Mouse (Mus musculus) Muller cell, postnatal 12 days (primary cell): ENCODE measurements around the gene 1810043G02Rik.
"Not testable (repeated sequence)": the region's sequence is repeated elsewhere in the genome, so short reads cannot be mapped to it uniquely, and the experiment has no call there.

Experiments
- DNase-seq: peaks from one replicate; pipeline ENCODE4 v3.0.0-alpha.2; 2015; ENCODE audit errors: inconsistent ontology term

The 1810043G02Rik gene

DNA sequence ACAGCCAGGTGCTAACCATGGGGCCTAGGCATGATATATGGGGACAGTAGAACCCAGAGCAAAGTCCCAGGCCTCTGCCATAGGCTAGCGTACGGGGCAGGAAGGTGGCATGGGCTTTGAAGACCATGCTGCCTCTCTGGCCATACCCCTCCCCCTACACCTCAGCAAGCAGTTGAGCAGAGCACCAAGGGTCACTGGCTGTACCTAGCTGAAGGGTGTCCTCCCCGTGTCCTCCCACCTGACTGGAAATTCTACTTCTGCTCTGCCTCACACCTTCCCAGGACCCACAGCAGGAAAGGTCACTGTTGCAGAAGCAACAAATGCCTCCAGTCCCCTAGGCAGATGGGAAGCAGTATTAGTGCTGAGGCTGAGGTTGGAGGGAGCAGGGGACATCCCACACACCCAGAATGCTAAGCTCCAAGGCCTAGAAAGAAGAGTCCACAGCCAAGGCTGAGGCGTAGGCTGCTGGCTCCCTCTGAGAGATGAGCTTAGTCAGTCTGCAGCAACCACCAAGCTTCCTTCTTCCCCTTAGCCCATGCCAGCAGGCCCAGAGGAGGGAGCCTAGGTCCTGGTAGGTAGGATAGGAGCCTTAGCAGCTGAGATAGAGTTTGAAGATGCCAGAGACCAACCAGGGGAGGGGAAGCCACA, 27.6 kb downstream of the 1810043G02Rik start:
- DNase-seq = no peak

DNA sequence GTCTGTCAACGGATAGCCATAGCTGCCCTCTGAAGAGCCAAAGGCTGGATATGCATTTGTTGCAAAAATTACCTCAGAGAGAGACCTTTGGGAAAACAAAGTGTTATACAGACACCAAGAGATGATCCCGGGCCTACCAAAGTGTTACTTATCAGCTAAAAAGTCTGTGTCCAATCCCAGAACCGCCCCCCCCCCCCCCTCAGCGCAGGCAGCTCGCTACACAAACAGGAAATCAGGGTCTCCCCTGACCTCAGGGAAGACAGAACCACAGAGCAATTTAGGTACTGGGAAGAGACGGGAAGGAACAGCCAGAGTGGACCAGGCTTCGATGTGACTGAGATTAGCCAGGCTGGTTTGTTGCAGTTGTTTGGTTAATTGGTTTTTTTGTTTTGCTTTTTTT, 28.9 kb downstream of the 1810043G02Rik start:
- DNase-seq = no peak

DNA sequence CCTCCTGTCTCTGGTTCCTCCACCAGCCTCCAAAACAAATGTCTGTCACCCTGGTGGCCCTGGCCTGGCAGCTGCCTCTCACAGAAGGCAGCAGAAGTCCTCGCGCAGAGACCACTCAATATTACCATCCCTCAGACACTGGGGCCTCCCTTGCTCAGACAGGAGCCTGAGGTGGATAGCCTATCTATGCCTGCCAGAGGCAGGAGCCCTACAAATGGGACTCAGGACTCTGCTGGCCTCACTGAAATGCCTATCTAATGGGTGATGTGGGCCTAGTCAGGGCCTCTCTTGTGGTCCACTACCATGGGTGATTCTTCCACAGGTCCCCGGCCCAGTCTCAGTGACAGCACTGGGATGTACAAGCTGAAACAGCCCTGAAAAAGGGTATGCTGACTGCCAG, 29.8 kb downstream of the 1810043G02Rik start:
- DNase-seq = no peak

DNA sequence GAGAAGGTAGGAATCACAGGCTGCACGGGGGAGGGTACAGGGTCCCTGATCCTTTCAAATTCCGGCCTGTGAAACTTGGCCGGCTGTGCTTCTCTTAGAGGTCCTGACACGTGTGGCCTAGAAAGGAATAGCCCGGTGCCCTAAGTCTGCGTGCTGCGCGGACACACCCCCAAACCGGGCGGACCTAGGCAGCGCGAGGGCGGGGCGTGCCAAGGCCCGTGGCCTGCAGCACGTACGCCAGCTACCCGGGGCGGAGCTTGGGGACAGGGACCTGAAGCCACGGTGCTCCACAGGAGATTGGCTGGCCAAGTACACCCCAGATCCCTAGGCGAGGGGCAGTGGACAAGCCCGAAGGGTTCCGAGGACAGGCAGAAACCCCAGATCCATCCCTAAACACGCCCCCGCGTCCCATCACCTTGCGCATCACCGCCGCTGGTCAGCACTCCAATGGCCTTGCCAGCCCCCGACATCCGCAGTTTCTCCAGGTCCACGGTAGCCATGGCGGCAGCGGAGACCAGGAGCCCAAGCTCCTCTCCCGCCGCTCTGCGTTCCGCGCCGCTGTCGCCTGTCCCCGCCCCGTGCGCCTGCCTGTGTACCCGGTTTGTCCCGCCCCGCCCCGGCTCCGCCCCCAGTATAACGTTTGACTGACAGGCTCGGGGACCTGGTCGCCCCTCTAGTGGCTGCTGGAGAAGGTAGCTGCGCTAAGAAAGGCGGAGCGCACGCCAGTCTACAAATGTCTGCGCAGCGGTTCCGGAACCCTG, 31.0 kb downstream of the 1810043G02Rik start:
- peak; percentile 98 for DNase-seq

DNA sequence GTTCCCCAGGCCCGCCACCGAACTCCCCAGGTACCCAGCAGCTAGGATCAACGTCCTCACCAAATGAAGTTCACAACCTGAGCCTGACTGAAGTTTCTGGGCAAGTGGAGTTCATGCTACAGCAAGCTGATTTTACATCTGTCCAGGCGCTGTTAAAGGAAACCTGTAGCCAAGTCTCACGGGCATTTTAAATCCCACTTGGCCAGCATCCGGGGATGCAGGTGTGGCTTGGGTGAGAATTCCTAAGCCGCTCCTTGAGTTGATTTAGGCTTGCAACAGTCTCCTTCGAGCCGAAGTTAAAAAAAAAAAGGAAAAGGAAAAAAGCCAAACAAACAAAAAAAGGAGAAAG, 31.6 kb downstream of the 1810043G02Rik start, which contains the start of gene Pfkl:
Gene Pfkl (minus strand): TSS at position 139 of the 349 bp plus-strand sequence.
- no peak for DNase-seq

DNA sequence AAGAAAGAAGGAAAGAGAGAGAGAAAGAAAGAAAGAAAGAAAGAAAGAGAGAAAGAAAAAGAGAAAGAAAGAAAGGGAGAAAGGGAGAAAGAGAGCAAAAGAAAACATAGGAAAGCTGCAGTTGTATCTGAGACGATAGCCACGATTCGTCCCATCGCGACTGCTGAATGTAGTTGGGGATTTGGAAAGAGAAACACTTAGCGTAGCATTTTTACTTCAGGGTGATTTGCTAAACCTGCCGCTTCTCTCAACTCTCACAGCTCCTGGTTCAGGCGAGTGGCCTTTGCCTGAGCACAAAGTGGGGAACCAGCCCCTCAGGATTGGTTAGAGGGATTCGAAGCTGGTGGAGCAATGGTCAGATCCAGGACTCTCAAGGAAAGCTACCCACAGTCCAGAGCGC, 32.0 kb downstream of the 1810043G02Rik start:
- no peak for DNase-seq

DNA sequence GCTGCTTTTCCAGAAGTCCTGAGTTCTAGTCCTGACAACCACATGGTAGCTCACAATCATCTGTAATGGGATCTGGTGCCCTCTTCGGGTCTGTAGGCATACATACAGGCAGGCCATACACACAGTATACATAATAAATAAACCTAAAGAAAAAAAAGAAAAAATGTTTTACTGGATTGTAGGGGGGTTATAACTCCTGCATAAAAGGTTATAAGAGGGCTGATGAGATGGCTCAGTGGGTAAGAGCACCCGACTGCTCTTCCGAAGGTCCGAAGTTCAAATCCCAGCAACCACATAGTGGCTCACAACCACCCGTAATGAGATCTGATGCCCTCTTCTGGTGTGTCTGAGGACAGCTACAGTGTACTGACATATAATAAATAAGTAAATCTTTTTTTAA, 32.8 kb downstream of the 1810043G02Rik start:
- not testable (repeated sequence) for DNase-seq

DNA sequence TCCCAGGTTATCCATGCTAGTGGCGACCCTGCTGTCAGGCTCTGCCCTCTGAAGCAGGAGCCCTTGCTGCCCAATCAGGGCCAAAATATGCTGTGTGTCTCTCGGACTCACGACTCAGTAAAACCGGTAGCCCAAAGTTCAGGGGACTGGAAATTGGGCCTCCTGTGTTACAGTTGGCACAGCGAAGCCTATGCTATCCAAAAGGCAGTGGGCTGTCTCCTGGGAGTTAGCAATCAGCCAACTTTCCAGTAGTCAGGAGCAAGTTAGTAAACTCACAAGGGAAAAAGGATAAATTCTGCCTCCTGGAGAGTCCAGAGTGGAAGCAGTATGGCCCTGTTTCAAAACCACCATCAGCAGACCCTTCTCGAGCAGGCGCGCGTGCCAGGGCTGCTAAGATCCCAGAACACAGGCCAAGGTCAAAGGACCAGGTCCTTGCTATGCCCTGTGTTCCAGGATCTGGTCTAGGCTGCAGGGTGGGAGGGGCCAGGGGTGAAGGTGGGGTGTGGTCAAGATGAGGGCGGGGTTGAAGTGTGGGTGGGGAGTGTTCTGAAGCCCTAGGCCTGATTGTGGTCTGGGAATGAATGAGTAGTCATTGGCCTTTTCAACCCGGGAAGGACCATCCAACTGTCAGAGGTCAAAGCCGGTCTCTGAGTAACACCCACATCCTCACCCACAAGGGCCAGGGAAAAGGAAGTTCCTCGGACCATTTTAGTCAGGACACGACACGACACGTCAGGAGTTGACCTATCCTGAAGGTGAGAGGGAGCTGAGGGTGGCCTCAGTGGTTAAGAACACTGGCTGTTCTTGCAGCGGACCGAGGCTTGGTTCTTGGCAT, 34.6 kb downstream of the 1810043G02Rik start:
- DNase-seq = no peak

DNA sequence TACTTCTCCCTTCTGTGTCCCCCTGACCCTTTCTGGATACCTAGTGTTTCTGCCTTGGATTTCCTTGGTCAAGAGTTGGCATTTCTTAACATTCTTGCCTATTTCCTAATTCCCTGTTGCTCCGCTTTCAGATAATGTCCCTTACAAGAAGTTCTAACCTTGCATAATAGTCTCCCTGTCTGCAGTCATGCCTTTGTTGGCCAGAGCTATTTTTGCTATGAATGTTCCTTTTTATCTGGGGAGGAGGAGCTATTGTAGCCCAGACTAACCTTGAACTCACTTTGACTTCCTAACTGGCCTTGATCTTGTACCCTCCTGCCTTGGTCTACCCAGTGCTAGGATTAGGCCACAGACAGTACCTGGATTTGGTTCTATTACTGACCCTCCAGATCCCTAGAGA, 37.2 kb downstream of the 1810043G02Rik start:
- no peak for DNase-seq

DNA sequence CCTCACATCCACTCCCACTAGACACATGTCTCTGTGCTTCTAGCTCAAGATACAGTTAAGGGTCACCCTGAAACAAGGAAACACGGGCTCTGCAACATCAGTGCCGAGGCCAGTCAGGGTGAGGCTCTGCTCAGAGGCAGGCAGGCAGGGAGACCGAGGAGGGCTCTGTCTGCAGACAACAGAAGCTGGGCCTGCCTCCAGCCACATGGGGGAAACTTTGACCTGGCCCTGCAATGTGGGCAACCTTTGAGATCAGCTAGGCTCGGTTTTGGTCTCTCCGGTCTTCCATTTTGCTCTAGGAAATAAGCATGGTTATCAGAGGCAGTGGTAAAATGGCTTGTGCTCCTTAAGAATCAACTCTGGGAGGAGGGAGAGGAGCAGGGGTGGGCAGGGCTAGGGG, 38.0 kb downstream of the 1810043G02Rik start:
- DNase-seq = no peak

DNA sequence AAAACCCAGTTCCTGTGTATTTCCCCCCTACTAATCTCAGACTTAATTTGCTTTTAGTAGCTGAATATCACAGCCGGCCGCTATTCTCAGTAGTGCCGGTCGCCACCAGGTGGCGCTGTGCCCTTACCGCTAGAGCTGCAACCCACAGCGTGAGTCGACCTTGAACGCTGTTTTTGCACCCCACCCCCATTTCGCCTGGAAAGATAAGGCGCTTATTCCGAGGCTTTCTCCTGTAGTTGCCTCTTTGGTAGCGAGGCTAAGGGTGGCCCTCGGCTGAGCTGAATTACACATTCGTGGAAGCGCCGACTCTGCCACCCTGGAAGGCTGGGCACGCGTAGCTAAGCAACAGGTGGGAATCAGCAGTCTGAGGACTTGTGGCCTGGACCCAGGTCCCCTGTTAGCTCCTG, 40.5 kb downstream of the 1810043G02Rik start:
- peak; percentile 80 for DNase-seq

DNA sequence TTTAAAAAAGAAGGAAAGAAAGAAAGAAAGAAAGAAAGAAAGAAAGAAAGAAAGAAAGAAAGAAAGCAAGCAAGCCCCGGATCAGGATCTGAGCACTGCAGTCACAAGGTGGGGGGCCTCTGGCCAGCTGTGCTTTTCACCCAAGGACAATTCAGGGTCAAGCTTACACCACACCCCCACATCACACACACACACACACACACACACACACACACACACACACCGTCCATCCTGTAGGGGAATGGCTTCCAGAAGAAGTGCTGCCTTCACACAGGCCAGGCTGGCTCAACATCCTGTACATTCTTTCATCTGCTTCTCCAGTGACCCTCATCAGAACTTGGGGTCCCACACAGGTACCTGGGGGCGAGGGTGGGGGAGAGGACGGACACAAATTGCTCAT, 41.0 kb downstream of the 1810043G02Rik start:
- no peak for DNase-seq

DNA sequence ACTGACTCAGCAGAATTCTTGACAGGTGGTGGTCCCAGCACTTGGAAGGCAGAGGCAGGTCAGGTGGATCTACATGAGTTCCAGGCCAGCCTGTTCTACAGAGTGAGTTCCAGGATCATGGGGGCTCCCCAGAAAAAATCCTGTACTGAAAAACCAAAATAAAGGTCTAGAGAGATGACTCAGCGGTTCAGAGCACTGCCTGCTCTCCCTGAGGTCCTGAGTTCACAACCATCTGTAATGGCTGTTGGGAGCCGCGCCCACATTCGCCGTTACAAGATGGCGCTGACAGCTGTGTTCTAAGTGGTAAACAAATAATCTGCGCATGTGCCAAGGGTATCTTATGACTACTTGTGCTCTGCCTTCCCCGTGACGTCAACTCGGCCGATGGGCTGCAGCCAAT, 41.7 kb downstream of the 1810043G02Rik start:
- DNase-seq = not testable (repeated sequence)

DNA sequence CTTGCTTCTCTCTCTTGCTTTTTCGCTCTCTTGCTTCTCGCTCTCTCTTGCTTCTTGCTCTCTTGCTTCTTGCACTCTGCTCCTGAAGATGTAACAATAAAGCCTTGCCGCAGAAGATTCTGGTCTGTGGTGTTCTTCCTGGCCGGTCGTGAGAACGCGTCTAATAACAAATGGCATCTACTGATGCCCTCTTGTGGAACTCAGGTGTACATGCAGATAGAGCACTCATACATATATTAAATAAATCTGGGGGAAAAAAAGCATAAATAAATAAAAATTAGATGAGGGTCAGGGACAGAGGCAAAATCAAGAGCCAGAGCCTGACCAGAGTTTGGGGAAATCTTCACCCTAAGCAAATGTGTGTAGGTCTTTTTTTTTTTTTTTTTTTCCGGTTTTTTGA, 47.1 kb downstream of the 1810043G02Rik start:
- not testable (repeated sequence) for DNase-seq

DNA sequence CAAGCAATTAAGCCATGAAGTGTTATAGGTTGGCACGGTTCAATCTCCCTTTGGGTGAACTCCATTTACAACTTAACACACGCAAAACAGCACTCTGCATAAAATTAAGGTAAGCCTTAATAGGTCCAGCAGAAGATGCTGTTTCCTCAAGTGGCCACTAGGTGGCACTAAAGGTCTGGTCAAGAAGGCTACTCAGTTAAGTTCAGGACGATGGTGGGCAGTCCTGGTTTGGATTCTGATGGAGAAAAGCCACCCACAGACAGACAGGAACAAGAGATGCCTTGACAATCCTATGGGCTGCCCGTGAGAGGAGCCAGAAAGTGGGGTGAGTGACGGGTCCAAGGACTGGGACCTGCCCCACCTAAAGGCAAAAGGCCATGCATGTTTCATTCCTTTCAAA, 49.8 kb downstream of the 1810043G02Rik start:
- DNase-seq = peak; percentile 57

DNA sequence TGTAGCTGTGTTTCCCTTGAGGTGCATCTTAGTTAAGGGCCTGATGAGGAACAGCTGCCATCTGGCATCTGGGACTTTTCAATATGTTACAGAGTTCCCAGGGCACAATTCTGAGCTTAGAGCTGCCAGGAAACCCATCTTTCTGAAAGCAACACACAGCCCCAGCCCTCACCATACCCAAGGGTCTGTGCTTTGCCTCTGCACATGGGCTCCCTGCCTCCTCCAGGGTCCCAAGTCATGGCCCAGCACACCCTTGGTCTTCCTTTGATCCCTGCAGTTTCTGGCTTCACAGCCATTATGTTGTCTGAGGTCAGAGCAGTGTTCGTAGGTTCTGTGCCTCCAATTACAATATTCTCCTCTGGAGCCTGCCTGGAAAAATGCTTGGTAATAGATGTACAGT, 50.8 kb downstream of the 1810043G02Rik start:
- DNase-seq = no peak

DNA sequence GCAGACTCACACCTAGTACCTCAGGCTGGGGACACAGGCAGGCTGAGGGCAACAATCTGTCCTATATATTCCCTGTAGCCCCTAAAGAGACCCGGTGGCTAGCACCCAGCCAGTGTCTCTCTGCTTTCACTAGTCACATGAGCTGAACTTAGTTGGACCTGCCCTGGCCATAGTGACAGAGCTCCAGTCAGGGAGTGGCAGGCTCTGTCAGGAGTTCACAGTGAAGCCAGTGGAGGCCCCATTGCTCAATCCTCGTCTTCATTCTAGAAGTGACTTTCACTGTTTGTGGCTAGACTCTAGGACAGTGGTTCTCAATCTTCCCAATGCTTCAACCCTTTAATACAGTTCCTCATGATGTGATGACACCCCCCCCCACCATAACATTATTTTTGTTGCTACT, 53.7 kb downstream of the 1810043G02Rik start:
- DNase-seq = no peak
